Mouse (Mus musculus): Measurements from ENCODE around the gene Prdx5. TPM values are rescaled to one million over a fixed set of nuclear protein-coding genes. Genes with fewer than 3 reads are reported as not detected.
"Not testable (repeated sequence)": the region's sequence is repeated elsewhere in the genome, so short reads cannot be mapped to it uniquely, and the experiment has no call there.

Prdx5 gene
- polyA plus RNA-seq, 1 experiment from 2014 or later, result 217 TPM

DNA sequence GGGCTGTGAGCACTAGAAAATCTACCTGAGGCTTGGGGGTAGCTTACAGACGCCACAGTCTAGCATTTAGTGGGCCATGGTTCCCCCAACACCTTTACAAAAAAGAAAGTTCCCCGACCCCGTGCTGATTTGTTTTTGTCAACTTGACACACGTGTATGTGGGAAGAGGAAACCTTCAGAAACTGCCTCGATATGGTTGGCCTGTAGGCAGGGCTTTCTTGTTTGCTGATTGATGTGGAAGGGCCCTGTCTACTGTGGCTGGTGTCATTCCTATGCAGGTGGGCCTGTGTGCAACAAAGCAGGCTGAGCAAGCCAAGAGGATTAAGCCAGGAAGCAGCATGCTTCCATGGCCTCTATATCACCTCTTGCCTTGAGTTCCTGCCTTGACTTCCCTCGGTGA is 3.1 kb upstream of the Prdx5 start:
- WGBS, result 86% methylated on average over 6 of the region's 6 CpGs
- Histone ChIP-seq H3K4me3 (no peak overlapping the region), H3K36me3 (peaks cover 55% of the 10 kb centered on the region), H3K9ac (no peak overlapping the region), H3K9me3 (no peaks in the 10 kb centered on the region), H3K4me1 (peaks cover 37% of the 10 kb centered on the region), H3K27ac (replicated peaks) (no peak overlapping the region), H3K27me3 (replicated peaks) (no peaks in the 10 kb centered on the region), H3K4me2 (no peak overlapping the region)
- ATAC-seq (ENCODE audit: extremely low read depth, insufficient number of reproducible peaks, low FRiP score, low TSS enrichment), result no peak

DNA sequence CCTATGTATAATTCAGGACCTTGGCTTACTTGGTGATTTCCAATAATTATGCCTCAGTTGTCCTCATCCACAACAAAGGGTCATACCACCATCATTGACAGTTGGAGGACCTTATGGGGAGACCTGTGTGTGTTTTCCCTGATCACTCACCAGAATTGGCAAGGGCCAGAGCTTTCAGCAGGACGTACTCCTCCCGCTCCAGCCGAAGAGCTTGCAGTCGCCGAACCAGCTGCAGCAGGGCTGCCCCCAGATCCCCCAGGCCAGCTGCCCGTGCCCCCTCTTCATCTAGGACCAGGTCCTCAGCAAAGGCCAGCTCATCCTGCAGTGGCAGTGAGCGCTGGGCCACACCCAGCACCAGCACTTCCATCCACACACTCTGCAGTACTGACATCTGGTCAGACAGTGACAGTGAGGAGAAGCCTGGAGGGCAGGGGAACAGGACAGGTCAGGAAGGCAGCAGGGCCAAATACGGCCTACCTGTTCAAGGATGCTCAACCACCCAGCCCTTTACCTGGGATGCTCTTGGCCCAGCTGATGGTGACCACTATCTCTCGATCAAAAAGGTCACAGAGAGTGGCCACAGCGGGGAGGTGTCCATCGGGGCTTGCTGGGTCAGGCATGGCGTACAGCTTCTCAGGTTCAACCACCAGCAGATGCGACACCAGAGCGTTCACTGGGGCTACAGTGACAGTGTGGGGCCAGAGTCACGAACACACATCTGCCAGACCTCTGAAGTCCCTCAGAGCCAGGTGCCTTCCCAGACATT is 2.5 kb upstream of the Prdx5 start:
- peaks cover 52% of the 10 kb centered on the region for H3K36me3 ChIP-seq
- WGBS, result 92% methylated on average over 15 of the region's 15 CpGs
- H3K27ac ChIP-seq (replicated peaks), result no peak overlapping the region
- no peaks in the 10 kb centered on the region for H3K9me3 ChIP-seq
- ATAC-seq (ENCODE audit: extremely low read depth, insufficient number of reproducible peaks, low FRiP score, low TSS enrichment), result no peak
- H3K4me1 ChIP-seq, result peaks cover 44% of the 10 kb centered on the region
- no peak overlapping the region for H3K9ac ChIP-seq
- no peaks in the 10 kb centered on the region for H3K27me3 ChIP-seq (replicated peaks)
- H3K4me2 ChIP-seq, result no peak overlapping the region
- H3K4me3 ChIP-seq, result no peak overlapping the region

GRCm38 (mm10) chr19:6911101-6912074 is 1.5 kb upstream of the Prdx5 start:
- 78% methylated on average over 19 of the region's 19 CpGs for WGBS
- H3K27me3 ChIP-seq (replicated peaks), result no peaks in the 10 kb centered on the region
- H3K4me1 ChIP-seq, result peaks cover 42% of the 10 kb centered on the region
- no peaks in the 10 kb centered on the region for H3K9me3 ChIP-seq
- peak overlapping the region; percentile 62 for H3K4me3 ChIP-seq
- H3K27ac ChIP-seq (replicated peaks), result peak overlapping the region; percentile 29; the same call in 1 of the 2 replicates
- H3K4me2 ChIP-seq, result peak overlapping the region; percentile 72
- peaks cover 51% of the 10 kb centered on the region for H3K36me3 ChIP-seq
- H3K9ac ChIP-seq, result peak overlapping the region; percentile 72
- no peak for ATAC-seq (ENCODE audit: extremely low read depth, insufficient number of reproducible peaks, low FRiP score, low TSS enrichment)

GRCm38 (mm10) chr19:6910306-6910705 is 400 bp upstream of the Prdx5 start:
- WGBS, result 0% methylated on average over 30 of the region's 30 CpGs

DNA sequence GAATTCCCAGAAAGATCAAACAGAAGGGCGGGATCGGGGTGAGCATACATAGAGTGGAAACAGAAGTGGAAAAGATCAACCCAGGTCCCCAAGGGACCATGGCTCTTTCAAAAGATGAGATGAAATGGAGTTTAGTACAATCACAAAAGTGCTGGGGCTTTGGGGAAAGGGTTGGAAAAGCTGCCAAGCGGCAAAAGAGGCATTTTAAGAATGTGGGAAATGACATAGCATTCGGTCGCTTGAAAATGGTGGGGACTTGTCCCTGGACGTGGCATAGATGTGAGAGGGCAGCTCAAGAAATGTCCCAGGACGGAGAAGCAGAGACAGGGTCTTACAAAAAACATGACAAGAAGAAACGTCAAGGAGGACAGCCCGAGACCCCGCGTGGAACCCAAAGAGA is 885 bp downstream of the Prdx5 start:
- Histone ChIP-seq H3K27me3 (replicated peaks) (no peaks in the 10 kb centered on the region), H3K27ac (replicated peaks) (peak overlapping the region; percentile 98), H3K4me3 (peak overlapping the region; percentile 62), H3K4me1 (peaks cover 27% of the 10 kb centered on the region), H3K9ac (peak overlapping the region; percentile 82), H3K9me3 (no peaks in the 10 kb centered on the region), H3K36me3 (peaks cover 64% of the 10 kb centered on the region), H3K4me2 (peak overlapping the region; percentile 72)
- 6% methylated on average over 11 of the region's 11 CpGs for WGBS
- ATAC-seq (ENCODE audit: extremely low read depth, insufficient number of reproducible peaks, low FRiP score, low TSS enrichment), result no peak

More at GRCm38 (mm10) chr19:6910306-6910705, 400 bp upstream of the Prdx5 start:
- Histone ChIP-seq H3K9ac (peak overlapping the region; percentile 82), H3K36me3 (peaks cover 58% of the 10 kb centered on the region), H3K4me2 (peak overlapping the region; percentile 72), H3K4me3 (peak overlapping the region; percentile 62), H3K27ac (replicated peaks) (peak overlapping the region; percentile 98), H3K4me1 (peaks cover 32% of the 10 kb centered on the region)
- not testable (repeated sequence) for ATAC-seq (ENCODE audit: extremely low read depth, insufficient number of reproducible peaks, low FRiP score, low TSS enrichment); H3K9me3 ChIP-seq; H3K27me3 ChIP-seq (replicated peaks)

- peak overlapping the region; percentile 82 for H3K9ac ChIP-seq
- no peak overlapping the region for H3K27ac ChIP-seq (replicated peaks)
Measured at GRCm38 (mm10) chr19:6907811-6908540, 1.9 kb downstream of the Prdx5 start.

DNA sequence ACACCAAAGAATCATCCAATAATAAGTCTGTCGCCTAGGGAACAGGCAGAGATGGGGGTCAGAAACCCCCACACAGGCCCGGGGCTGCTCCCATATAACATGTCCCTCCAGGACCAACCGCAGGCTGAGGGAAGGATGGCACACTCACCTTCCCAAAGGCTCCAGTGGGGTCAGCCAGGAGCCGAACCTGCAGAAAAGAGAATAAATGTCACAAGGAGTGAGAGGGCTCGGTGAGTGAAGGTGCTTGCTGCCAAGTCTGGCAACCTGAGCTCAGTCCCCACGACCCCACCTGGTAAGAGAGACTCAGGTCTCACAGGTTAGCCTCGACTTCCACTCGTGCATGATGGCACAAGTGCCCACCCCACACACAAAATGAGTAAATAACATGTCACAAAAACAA is 2.8 kb downstream of the Prdx5 start:
- no peaks in the 10 kb centered on the region for H3K9me3 ChIP-seq
- no peak for ATAC-seq (ENCODE audit: extremely low read depth, insufficient number of reproducible peaks, low FRiP score, low TSS enrichment)
- H3K4me2 ChIP-seq, result no peak overlapping the region
- no peak overlapping the region for H3K9ac ChIP-seq
- peaks cover 53% of the 10 kb centered on the region for H3K36me3 ChIP-seq
- WGBS, result 85% methylated on average over 8 of the region's 8 CpGs
- no peak overlapping the region for H3K27ac ChIP-seq (replicated peaks)
- no peak overlapping the region for H3K4me3 ChIP-seq
- H3K4me1 ChIP-seq, result peaks cover 27% of the 10 kb centered on the region
- no peaks in the 10 kb centered on the region for H3K27me3 ChIP-seq (replicated peaks)

More at GRCm38 (mm10) chr19:6907811-6908540, 1.9 kb downstream of the Prdx5 start:
- H3K36me3 ChIP-seq, result peaks cover 59% of the 10 kb centered on the region
- H3K4me2 ChIP-seq, result peak overlapping the region; percentile 72
- ATAC-seq (ENCODE audit: extremely low read depth, insufficient number of reproducible peaks, low FRiP score, low TSS enrichment), result no peak
- 83% methylated on average over 7 of the region's 7 CpGs for WGBS
- no peaks in the 10 kb centered on the region for H3K27me3 ChIP-seq (replicated peaks)
- peaks cover 27% of the 10 kb centered on the region for H3K4me1 ChIP-seq
- no peaks in the 10 kb centered on the region for H3K9me3 ChIP-seq
- H3K4me3 ChIP-seq, result peak overlapping the region; percentile 62

- no peak for ATAC-seq (ENCODE audit: extremely low read depth, insufficient number of reproducible peaks, low FRiP score, low TSS enrichment)
- H3K27me3 ChIP-seq (replicated peaks), result no peaks in the 10 kb centered on the region
- no peak overlapping the region for H3K9ac ChIP-seq
- H3K27ac ChIP-seq (replicated peaks), result no peak overlapping the region
- WGBS, result 79% methylated on average over 3 of the region's 3 CpGs
- no peak overlapping the region for H3K4me3 ChIP-seq
- no peaks in the 10 kb centered on the region for H3K9me3 ChIP-seq
- H3K36me3 ChIP-seq, result peaks cover 44% of the 10 kb centered on the region
- H3K4me1 ChIP-seq, result peaks cover 21% of the 10 kb centered on the region
- H3K4me2 ChIP-seq, result no peak overlapping the region
Measured at GRCm38 (mm10) chr19:6906199-6906598, 3.7 kb downstream of the Prdx5 start.

DNA sequence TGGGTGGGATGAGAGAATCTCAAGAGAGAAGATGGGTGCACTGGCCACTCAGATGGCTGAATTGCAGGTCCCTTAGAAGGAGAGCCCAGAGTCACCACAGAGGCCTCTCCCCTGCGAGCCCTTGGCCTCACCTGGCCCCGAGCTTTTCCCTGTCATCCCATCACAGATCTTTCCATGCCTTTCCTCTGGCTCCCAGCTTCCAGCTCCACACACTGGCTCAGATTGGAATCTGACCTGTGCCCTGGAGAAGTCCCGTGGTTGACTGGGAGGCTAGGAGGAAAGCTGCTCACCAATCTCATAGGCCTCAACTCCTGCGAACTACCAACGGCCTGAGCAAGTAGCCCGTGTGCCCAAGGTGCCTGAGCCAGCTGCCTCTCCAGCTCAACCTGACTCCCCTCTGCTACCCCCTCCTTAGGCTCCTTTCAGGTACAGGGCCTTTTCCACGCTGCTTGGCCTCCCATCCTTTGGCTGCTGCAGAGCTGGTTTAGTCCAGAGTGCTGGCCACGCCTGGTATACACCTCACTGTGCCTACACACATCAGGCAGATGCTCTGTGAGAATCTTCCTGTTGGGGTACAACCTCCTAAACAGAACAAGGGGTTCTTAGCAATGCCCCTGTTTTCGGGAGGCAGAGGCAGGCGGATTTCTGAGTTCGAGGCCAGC is 4.3 kb downstream of the Prdx5 start:
- Histone ChIP-seq H3K9me3 (no peaks in the 10 kb centered on the region), H3K4me3 (no peak overlapping the region), H3K4me2 (no peak overlapping the region), H3K4me1 (peaks cover 17% of the 10 kb centered on the region), H3K27me3 (replicated peaks) (no peaks in the 10 kb centered on the region), H3K9ac (no peak overlapping the region), H3K27ac (replicated peaks) (no peak overlapping the region), H3K36me3 (peaks cover 40% of the 10 kb centered on the region)
- WGBS, result 90% methylated on average over 11 of the region's 11 CpGs
- ATAC-seq (ENCODE audit: extremely low read depth, insufficient number of reproducible peaks, low FRiP score, low TSS enrichment), result no peak

- Histone ChIP-seq H3K27me3 (replicated peaks) (no peaks in the 10 kb centered on the region), H3K4me1 (peaks cover 17% of the 10 kb centered on the region), H3K9ac (no peak overlapping the region), H3K4me2 (no peak overlapping the region), H3K4me3 (no peak overlapping the region), H3K27ac (replicated peaks) (no peak overlapping the region), H3K36me3 (peaks cover 40% of the 10 kb centered on the region), H3K9me3 (peaks cover 2% of the 10 kb centered on the region; the same call in 1 of the 2 replicates)
- 72% methylated on average over 2 of the region's 2 CpGs for WGBS
- no peak for ATAC-seq (ENCODE audit: extremely low read depth, insufficient number of reproducible peaks, low FRiP score, low TSS enrichment)
Measured at GRCm38 (mm10) chr19:6904846-6905245, 5.1 kb downstream of the Prdx5 start.
